Mouse (Mus musculus) cortical plate, adult 2 months (tissue): ENCODE measurements around the gene Gm20888. TPM values are rescaled to one million over a fixed set of nuclear protein-coding genes. Genes with fewer than 3 reads are reported as not detected.
"Not testable (repeated sequence)": the region's sequence is repeated elsewhere in the genome, so short reads cannot be mapped to it uniquely, and the experiment has no call there.

Experiments
- H3K27ac ChIP-seq: fragments of 200-500 bp; 2 replicates; pipeline ENCODE4 v1.5.1; 2012; ENCODE audit warnings: low read length, control low read depth, inconsistent platforms; ENCODE audit not compliant: insufficient read depth
- H3K4me1 ChIP-seq: fragments of 200-500 bp; 2 replicates; pipeline ENCODE4 v1.6.1; 2011; ENCODE audit warnings: low read length; ENCODE audit not compliant: control insufficient read depth, insufficient read depth
- H3K4me3 ChIP-seq: fragments of 200-500 bp; 2 replicates; pipeline ENCODE4 v1.5.1; 2011; ENCODE audit warnings: mild to moderate bottlenecking, low read length, control low read depth; ENCODE audit not compliant: insufficient read depth
- polyA plus RNA-seq: library from polyadenylated mRNA; depleted of rRNA; stranded (reverse); fragments of >200 nt; gene quantifications from 2 replicates; pipeline ENCODE4 v1.2.3, GENCODE M21; 2012; rRNA removed

Gene Gm20888
- polyA plus RNA-seq = not detected in 2 replicates

DNA sequence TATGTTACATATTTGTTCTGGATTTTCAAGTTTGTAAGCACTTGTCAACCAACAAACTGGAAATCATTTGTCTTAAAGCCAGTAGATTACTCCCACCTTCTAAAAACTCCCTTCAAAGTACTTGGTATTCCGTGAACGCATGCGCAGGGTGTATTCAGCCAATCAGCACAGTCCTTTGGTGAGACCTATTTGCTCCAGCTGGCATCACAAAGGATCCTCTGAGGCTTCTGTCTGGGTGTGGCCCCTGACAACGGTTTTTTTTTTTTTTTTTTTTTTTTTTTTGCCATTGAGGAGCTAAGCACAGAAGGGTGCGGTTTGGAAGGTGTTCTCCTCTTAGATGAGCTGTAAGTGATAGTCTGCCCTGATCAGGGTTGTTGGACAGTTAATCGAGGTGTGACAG lies at the start of gene Gm20888:
Gm20888 (plus strand) TSS at position 301 of the 400 bp plus-strand sequence.
- not testable (repeated sequence) for H3K4me1 ChIP-seq, H3K27ac ChIP-seq, H3K4me3 ChIP-seq

Other genes starting within 250 kb of the Gm20888 start
- not detected in 2 replicates for gene Gm21118, start 168.2 kb upstream of the Gm20888 start, polyA plus RNA-seq
- gene Gm29423, start 138.6 kb upstream of the Gm20888 start, polyA plus RNA-seq = not detected in 2 replicates
- not detected in 2 replicates for gene Gm29644, start 138.5 kb upstream of the Gm20888 start, polyA plus RNA-seq